Mouse (Mus musculus) MEL (cell line): Measurements from ENCODE around the gene Dnm1. TPM values are rescaled to one million over a fixed set of nuclear protein-coding genes. Genes with fewer than 3 reads are reported as not detected.

Source experiments
- DNase-seq: peaks from one replicate; pipeline ENCODE4 v3.0.0; 2011; ENCODE audit warnings: low read depth, low spot score
- H3K27ac ChIP-seq: 2 replicates; pipeline ENCODE4 v1.5.1; 2012; ENCODE audit warnings: low read depth, mild to moderate bottlenecking, control low read depth, low read length, moderate library complexity; ENCODE audit not compliant: control insufficient read depth
- H3K27me3 ChIP-seq, 2 experiments: fragments of 150-350 bp in 1 of 2; sonication (generic) in 1 of 2; 2 replicates each; pipeline ENCODE4 v1.6.1; 2012; ENCODE audit warnings: low read length in 2 of 2, mild to moderate bottlenecking in 2 of 2, improper control_type of control experiment in 1 of 2, moderate library complexity in 1 of 2; ENCODE audit not compliant: insufficient read depth in 2 of 2, control insufficient read depth in 1 of 2
- H3K36me3 ChIP-seq, 2 experiments: 2 replicates each; pipeline ENCODE4 v1.6.1; 2012 to 2014; ENCODE audit warnings: low read length in 2 of 2, improper control_type of control experiment in 1 of 2, inconsistent platforms in 1 of 2, mild to moderate bottlenecking in 1 of 2; ENCODE audit not compliant: insufficient read depth in 2 of 2, control insufficient read depth in 1 of 2
- H3K4me1 ChIP-seq, 2 experiments: fragments of 150-350 bp in 1 of 2; sonication (generic) in 1 of 2; 2 replicates each; pipeline ENCODE4 v1.6.1; 2012; ENCODE audit warnings: low read length in 2 of 2, improper control_type of control experiment in 1 of 2, mild to moderate bottlenecking in 1 of 2; ENCODE audit not compliant: insufficient read depth in 2 of 2, control insufficient read depth in 1 of 2
- H3K4me3 ChIP-seq, 2 experiments: fragments of 150-350 bp in 1 of 2; sonication (generic) in 1 of 2; 2 replicates each; pipeline ENCODE4 v1.5.1; 2012; ENCODE audit warnings: low read depth in 2 of 2, low read length in 2 of 2, mild to moderate bottlenecking in 2 of 2, moderate library complexity in 2 of 2, control low read depth in 1 of 2, improper control_type of control experiment in 1 of 2; ENCODE audit not compliant: control insufficient read depth in 1 of 2, insufficient read depth in 1 of 2
- H3K79me2 ChIP-seq: 2 replicates; pipeline ENCODE4 v1.6.1; 2012; ENCODE audit warnings: mild to moderate bottlenecking, low read length, moderate library complexity; ENCODE audit not compliant: control insufficient read depth, poor library complexity, insufficient read depth
- H3K9ac ChIP-seq: 2 replicates; pipeline ENCODE4 v1.6.1; 2012; ENCODE audit warnings: low read depth, mild to moderate bottlenecking, control low read depth, low read length, moderate library complexity; ENCODE audit not compliant: control insufficient read depth, poor library complexity, severe bottlenecking
- H3K9me3 ChIP-seq: fragments of 150-350 bp; sonication (generic); replicated peaks from 2 replicates; pipeline ENCODE4 v1.6.1; 2012; ENCODE audit warnings: mild to moderate bottlenecking, low read length, improper control_type of control experiment, moderate library complexity; ENCODE audit not compliant: insufficient read depth
- E2F4 ChIP-seq: IDR thresholded peaks from 2 replicates; pipeline ENCODE4 v1.6.1; 2011; ENCODE audit warnings: low read depth, low read length, improper control_type of control experiment, borderline replicate concordance
- EP300 ChIP-seq, 2 experiments: IDR thresholded peaks; 2 replicates each; pipeline ENCODE4 v1.6.1; 2011; ENCODE audit warnings: improper control_type of control experiment in 2 of 2, low read length in 2 of 2, low read depth in 1 of 2, mild to moderate bottlenecking in 1 of 2
- GABPA ChIP-seq: IDR thresholded peaks from 2 replicates; pipeline ENCODE4 v1.6.1; 2012; ENCODE audit warnings: low read depth, mild to moderate bottlenecking, inconsistent platforms, low read length, improper control_type of control experiment, moderate library complexity
- KAT2A ChIP-seq: conservative IDR thresholded peaks from 2 replicates; pipeline ENCODE4 v1.6.1; 2012; ENCODE audit warnings: low read depth, low read length, improper control_type of control experiment, inconsistent platforms
- MAX ChIP-seq: IDR thresholded peaks from 2 replicates; pipeline ENCODE4 v1.6.1; 2011; ENCODE audit warnings: low read length, improper control_type of control experiment
- MAZ ChIP-seq: IDR thresholded peaks from 2 replicates; pipeline ENCODE4 v1.6.1; 2012; ENCODE audit warnings: low read depth, mild to moderate bottlenecking, inconsistent platforms, low read length, improper control_type of control experiment
- MXI1 ChIP-seq: IDR thresholded peaks from 2 replicates; pipeline ENCODE4 v1.6.1; 2011; ENCODE audit warnings: mild to moderate bottlenecking, low read depth, low read length, improper control_type of control experiment
- NRF1 ChIP-seq: IDR thresholded peaks from 2 replicates; pipeline ENCODE4 v1.6.1; 2014; ENCODE audit warnings: low read depth, mild to moderate bottlenecking, inconsistent platforms, low read length, improper control_type of control experiment, moderate library complexity; ENCODE audit not compliant: poor library complexity, insufficient read depth, severe bottlenecking
- POLR2A ChIP-seq, 2 experiments: IDR thresholded peaks; 2 replicates each; pipeline ENCODE4 v1.6.1; 2011 to 2012; ENCODE audit warnings: low read length in 2 of 2, mild to moderate bottlenecking in 2 of 2, control low read depth in 1 of 2, improper control_type of control experiment in 1 of 2, low read depth in 1 of 2, moderate library complexity in 1 of 2; ENCODE audit not compliant: control insufficient read depth in 1 of 2, insufficient read depth in 1 of 2, poor library complexity in 1 of 2
- POLR2AphosphoS5 ChIP-seq: IDR thresholded peaks from 2 replicates; pipeline ENCODE4 v1.6.1; 2012; ENCODE audit warnings: low read depth, borderline replicate concordance, mild to moderate bottlenecking, inconsistent platforms, low read length, moderate library complexity, mixed read lengths
- RAD21 ChIP-seq: IDR thresholded peaks from 2 replicates; pipeline ENCODE4 v1.6.1; 2011; ENCODE audit warnings: mild to moderate bottlenecking, low read depth, low read length, improper control_type of control experiment
- RCOR1 ChIP-seq: IDR thresholded peaks from 2 replicates; pipeline ENCODE4 v1.6.1; 2012; ENCODE audit warnings: low read depth, mild to moderate bottlenecking, inconsistent platforms, low read length, improper control_type of control experiment
- SMC3 ChIP-seq: IDR thresholded peaks from 2 replicates; pipeline ENCODE4 v1.6.1; 2011; ENCODE audit warnings: low read depth, low read length, improper control_type of control experiment
- TBP ChIP-seq: IDR thresholded peaks from 2 replicates; pipeline ENCODE4 v1.8.0; 2011; ENCODE audit warnings: low read depth, low read length, improper control_type of control experiment
- TCF12 ChIP-seq: IDR thresholded peaks from 2 replicates; pipeline ENCODE4 v1.6.1; 2014; ENCODE audit warnings: low read depth, mild to moderate bottlenecking, inconsistent platforms, low read length, improper control_type of control experiment, moderate library complexity
- USF1 ChIP-seq: IDR thresholded peaks from 2 replicates; pipeline ENCODE4 v1.6.1; 2014; ENCODE audit warnings: low read depth, mild to moderate bottlenecking, inconsistent platforms, low read length, improper control_type of control experiment, moderate library complexity
- ZC3H11A ChIP-seq: IDR thresholded peaks from 2 replicates; pipeline ENCODE4 v1.6.1; 2012; ENCODE audit warnings: low read depth, mild to moderate bottlenecking, inconsistent platforms, low read length, improper control_type of control experiment
- ZKSCAN1 ChIP-seq: IDR thresholded peaks from 2 replicates; pipeline ENCODE4 v1.6.1; 2012; ENCODE audit warnings: low read depth, mild to moderate bottlenecking, inconsistent platforms, low read length, improper control_type of control experiment, moderate library complexity
- ZNF384 ChIP-seq: IDR thresholded peaks from 2 replicates; pipeline ENCODE4 v1.6.1; 2012; ENCODE audit warnings: low read depth, mild to moderate bottlenecking, inconsistent platforms, low read length, improper control_type of control experiment
- polyA plus RNA-seq, 2 experiments: library from polyadenylated mRNA; stranded (reverse) in 1 of 2; unstranded in 1 of 2; fragments of >175 nt in 1 of 2; fragments of >200 nt in 1 of 2; gene quantifications; 2 replicates each; pipeline versions ENCODE4 v1.2.1 to v1.2.4; 2012; ENCODE audit warnings: low replicate concordance in 2 of 2, low read depth in 1 of 2; ENCODE audit not compliant: insufficient read length in 2 of 2, insufficient read depth in 1 of 2, missing spikeins in 1 of 2
- total RNA-seq: library from RNA; depleted of rRNA; stranded (reverse); fragments of 300-350 nt; gene quantifications from 2 replicates; pipeline ENCODE4 v1.2.3, GENCODE M21; 2012

Gene Dnm1
- total and polyA plus RNA-seq, 3 experiments = 0.42 to 5.0 TPM; not detected in 1

DNA sequence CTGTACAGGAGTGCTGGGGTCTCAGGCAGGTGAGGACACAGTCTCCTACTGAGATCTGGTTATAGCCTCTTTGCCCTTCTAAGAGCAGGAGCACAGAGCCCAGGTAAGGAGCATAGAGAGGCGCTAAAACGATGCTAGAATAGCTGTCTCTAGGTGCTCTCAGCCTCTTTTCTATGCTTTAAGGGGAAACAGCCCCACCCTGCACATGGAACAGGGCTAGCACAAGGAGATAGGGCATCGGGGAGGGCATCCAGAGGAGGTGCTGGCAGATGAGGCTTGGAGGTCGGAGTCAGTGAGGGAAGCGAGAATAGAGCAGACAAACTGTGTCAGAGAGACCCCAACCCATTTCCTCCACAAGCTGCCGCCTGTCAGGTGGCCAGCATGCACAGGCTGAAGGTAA, 6.1 kb downstream of the Dnm1 start:
- no peak for DNase-seq
- no peak overlapping the region for H3K9ac ChIP-seq
- no peaks in the 10 kb centered on the region for H3K36me3 ChIP-seq
- no peak overlapping the region for H3K4me3 ChIP-seq
- no peaks in the 10 kb centered on the region for H3K4me1 ChIP-seq
- H3K27ac ChIP-seq = no peak overlapping the region
- TF ChIP-seq EP300 (IDR thresholded peaks at IDR 0.05; ENCODE audit: low read depth in 1 of 2, low read length in 2 of 2) (no peak), TCF12 (no peak), SMC3 (no peak)
- no peaks in the 10 kb centered on the region for H3K79me2 ChIP-seq
- H3K27me3 ChIP-seq = no peaks in the 10 kb centered on the region
- H3K9me3 ChIP-seq = no peaks in the 10 kb centered on the region

DNA sequence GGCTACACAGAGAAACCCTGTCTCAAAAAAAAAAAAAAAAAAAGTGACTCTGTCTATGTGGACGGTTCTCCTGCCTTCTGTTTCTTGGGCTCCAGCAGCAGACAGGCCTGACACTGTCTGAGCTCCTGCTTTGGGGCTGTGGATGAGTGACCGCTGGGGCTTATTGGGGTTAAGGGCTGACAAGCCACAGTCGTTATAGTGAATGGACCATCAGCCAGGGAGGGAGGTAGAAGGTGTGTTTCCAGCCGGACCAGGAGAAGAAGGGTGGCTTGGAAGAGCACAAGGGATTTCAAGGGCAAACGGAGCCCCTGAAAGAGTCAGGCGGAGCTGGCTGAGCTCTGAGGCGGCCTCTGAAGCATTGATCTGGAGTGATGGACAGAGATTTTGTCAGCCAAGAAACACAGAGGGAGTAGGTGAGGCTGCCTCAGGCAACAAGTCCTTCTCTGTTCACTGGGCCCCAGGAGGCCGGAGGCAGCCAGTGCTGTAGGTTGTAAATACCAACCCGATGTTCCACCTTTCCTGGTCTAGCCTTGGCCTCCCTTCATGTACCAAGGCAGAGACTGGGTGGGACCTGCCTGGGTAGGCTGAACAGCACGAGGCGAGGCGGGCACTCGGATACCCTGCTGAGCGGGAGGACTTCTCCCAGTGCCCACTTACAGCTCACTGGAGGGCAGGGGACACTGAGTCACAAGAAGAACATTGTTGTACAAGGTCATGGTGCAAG, 8.4 kb downstream of the Dnm1 start:
- TF ChIP-seq TBP (no peak), USF1 (no peak), MXI1 (no peak), NRF1 (no peak), MAZ (no peak), TCF12 (no peak), ZKSCAN1 (no peak), POLR2AphosphoS5 (no peak), MAX (no peak), GABPA (no peak), ZNF384 (no peak), RCOR1 (no peak), RAD21 (no peak), POLR2A (IDR thresholded peaks at IDR 0.05; ENCODE audit: control insufficient read depth in 1 of 2, insufficient read depth in 1 of 2, low read depth in 1 of 2, low read length in 2 of 2, poor library complexity in 1 of 2) (no peak), KAT2A (no peak), E2F4 (no peak), ZC3H11A (no peak)
- TF ChIP-seq, all 39 proteins: peak for 0
- H3K79me2 ChIP-seq = no peaks in the 10 kb centered on the region
- H3K36me3 ChIP-seq = no peaks in the 10 kb centered on the region
- no peak overlapping the region for H3K4me3 ChIP-seq
- no peaks in the 10 kb centered on the region for H3K27me3 ChIP-seq
- no peaks in the 10 kb centered on the region for H3K9me3 ChIP-seq
- H3K9ac ChIP-seq = no peak overlapping the region
- no peak overlapping the region for H3K27ac ChIP-seq
- DNase-seq = no peak
- H3K4me1 ChIP-seq = no peaks in the 10 kb centered on the region
